Mouse (Mus musculus) forebrain, postnatal 0 days (tissue): ENCODE results near the gene Adssl1. TPM values are rescaled to one million over a fixed set of nuclear protein-coding genes. Genes with fewer than 3 reads are reported as not detected.

Experiments
- ATAC-seq: fragments of 200-750 bp; cut with Nextera tagmentation; 2 replicates; pipeline ENCODE4 v1.8.0; 2017; ENCODE audit warnings: mild to moderate bottlenecking, moderate library complexity
- DNase-seq: peaks from one replicate; pipeline ENCODE4 v3.0.0-alpha.2; 2015
- H3K27ac ChIP-seq: fragments of 300-500 bp; sonication (generic); 2 replicates; pipeline ENCODE4 v1.5.1; 2014; ENCODE audit warnings: low read depth, mild to moderate bottlenecking, antibody characterized with exemption, low read length, moderate library complexity, mixed read lengths
- H3K27me3 ChIP-seq: fragments of 300-500 bp; sonication (generic); 2 replicates; pipeline ENCODE4 v1.6.1; 2014; ENCODE audit warnings: mild to moderate bottlenecking, low read length, mixed read lengths; ENCODE audit not compliant: insufficient read depth
- H3K36me3 ChIP-seq: fragments of 300-500 bp; sonication (generic); 2 replicates; pipeline ENCODE4 v1.6.1; 2014; ENCODE audit warnings: mild to moderate bottlenecking, moderate library complexity; ENCODE audit not compliant: insufficient read depth
- H3K4me1 ChIP-seq: fragments of 300-500 bp; sonication (generic); 2 replicates; pipeline ENCODE4 v1.6.1; 2014; ENCODE audit warnings: antibody characterized with exemption; ENCODE audit not compliant: insufficient read depth
- H3K4me2 ChIP-seq: fragments of 300-500 bp; sonication (generic); 2 replicates; pipeline ENCODE4 v1.6.1; 2014; ENCODE audit warnings: low read depth, mild to moderate bottlenecking, moderate library complexity
- H3K4me3 ChIP-seq: fragments of 300-500 bp; sonication (generic); 2 replicates; pipeline ENCODE4 v1.5.1; 2014; ENCODE audit warnings: low read depth, low read length, mixed read lengths
- H3K9ac ChIP-seq: fragments of 300-500 bp; sonication (generic); 2 replicates; pipeline ENCODE4 v1.6.1; 2014; ENCODE audit warnings: mild to moderate bottlenecking
- H3K9me3 ChIP-seq: fragments of 300-500 bp; sonication (generic); 2 replicates; pipeline ENCODE4 v1.6.1; 2016; ENCODE audit warnings: low read length
- CTCF ChIP-seq: sonication (generic); IDR thresholded peaks from 2 replicates; pipeline ENCODE4 v1.5.1; 2016; ENCODE audit warnings: antibody characterized with exemption, control low read depth, low read depth
- WGBS: fragments of 180-500 bp; shearing (Covaris S2); extraction: QIAGEN DNeasy Blood & Tissue Kit; methylation state at CpG from one replicate; pipeline ENCODE4 v1.1.7; 2014; 5-methylcytosine and 5-hydroxymethylcytosine counted together
- polyA plus RNA-seq: library from polyadenylated mRNA; unstranded; fragments of >200 nt; fragmentation: Nextera tagmentation; extraction: Ambion mirVana; gene quantifications from 2 replicates; pipeline ENCODE4 v1.2.1, GENCODE M21; 2015
- total RNA-seq: library from RNA; depleted of rRNA; stranded (reverse); fragments of >200 nt; gene quantifications from 2 replicates; pipeline ENCODE4 v1.2.3, GENCODE M21; 2014

The Adssl1 gene
- total and polyA plus RNA-seq, 2 experiments from 2014 or later = 1.8 to 4.7 TPM

DNA sequence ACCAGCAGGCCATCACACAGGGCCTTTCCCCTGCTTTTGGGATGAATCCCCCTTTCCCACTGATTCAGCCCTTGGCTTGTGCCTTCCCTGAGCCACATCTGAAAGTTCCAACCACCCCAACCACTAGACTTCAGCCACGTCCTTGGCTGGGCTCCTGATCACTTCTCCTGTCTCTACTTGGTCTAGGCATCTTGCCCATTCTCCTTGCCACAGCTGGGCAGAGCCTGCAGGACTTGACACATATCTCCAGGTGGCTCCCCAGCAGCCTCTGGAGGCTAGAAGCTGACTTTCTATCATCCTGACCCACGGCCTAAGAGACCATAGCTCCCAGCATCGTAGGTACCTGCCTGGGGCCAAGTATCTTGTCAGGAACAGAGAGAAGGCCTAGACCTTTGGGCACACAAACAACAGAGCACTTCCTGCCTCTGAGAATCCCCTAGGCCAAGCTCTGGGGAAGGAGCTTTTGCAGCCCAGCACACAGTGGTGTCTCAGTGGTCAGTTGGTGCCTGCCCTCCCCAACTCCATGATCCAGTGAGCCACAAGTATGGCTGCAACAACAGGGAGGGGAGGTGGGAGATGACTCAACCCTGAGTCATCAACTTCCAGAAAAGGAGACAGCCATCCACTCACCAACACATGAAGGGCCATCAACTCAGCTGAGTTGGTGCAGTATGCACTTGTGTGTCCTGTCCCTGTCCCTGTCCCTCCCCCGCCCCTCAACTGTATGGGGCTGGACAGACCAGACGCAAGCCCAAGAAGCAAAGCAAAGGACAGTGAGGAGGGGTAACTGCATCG, 41.4 kb upstream of the Adssl1 start:
- no peak for TF ChIP-seq CTCF
- WGBS = 67% methylated on average over 6 of the region's 6 CpGs
- ATAC-seq = no peak

DNA sequence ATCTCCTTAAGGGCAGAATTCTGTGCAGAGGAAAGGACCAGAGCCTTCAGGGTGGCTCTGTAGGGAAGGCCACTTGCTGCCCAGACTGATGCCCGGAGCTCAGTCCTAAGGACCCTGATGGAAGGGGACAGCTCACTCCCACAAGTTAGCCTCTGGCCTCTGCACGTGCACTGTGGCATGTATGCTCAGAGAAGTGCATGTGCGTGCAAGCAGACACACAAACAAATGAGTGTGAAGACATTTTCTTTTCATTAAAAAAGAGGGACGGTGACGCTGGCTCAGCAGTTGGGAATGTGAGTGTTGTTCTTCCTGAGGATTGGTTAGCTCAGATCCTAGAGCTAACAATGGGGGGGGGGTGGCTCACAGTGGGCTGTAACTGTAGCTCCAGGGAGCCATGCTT, 40.4 kb upstream of the Adssl1 start:
- DNase-seq (no peak), ATAC-seq (no peak)
- no peak overlapping the region for H3K4me3 ChIP-seq
- TF ChIP-seq CTCF = no peak
- no peak overlapping the region for H3K27ac ChIP-seq
- H3K4me1 ChIP-seq = peaks cover 6% of the 10 kb centered on the region; the same call in 1 of the 2 replicates
- no peak overlapping the region for H3K4me2 ChIP-seq
- no peaks in the 10 kb centered on the region for H3K27me3 ChIP-seq
- H3K36me3 ChIP-seq = no peaks in the 10 kb centered on the region
- 43% methylated on average over 5 of the region's 5 CpGs for WGBS
- H3K9ac ChIP-seq = no peak overlapping the region
- H3K9me3 ChIP-seq = no peaks in the 10 kb centered on the region

More for the DNA sequence above, 41.4 kb upstream of the Adssl1 start:
- Histone ChIP-seq H3K9ac (no peak overlapping the region), H3K36me3 (no peaks in the 10 kb centered on the region), H3K27me3 (no peaks in the 10 kb centered on the region), H3K27ac (no peak overlapping the region), H3K9me3 (no peaks in the 10 kb centered on the region), H3K4me1 (peaks cover 6% of the 10 kb centered on the region; the same call in 1 of the 2 replicates), H3K4me3 (no peak overlapping the region), H3K4me2 (no peak overlapping the region)
- DNase-seq = no peak

DNA sequence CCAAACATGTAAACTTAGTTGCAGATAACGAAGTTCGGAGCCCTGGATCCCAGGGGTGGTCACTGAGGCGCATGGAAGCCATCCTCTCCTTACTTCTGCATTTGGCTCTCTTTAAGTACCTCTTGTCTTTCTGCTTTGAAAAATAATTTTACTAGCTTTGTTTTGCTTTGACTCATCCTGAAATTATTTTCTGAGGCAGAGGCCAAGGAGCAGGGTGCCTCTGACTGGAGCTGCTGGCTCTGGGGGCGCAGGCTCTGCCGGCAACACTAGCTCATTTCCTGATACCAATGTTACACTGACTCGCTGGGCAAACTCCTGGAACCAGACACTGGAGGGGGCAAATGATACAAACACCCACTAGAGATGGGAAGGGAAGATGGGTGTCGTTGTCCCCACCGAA, 39.9 kb upstream of the Adssl1 start:
- no peak overlapping the region for H3K4me2 ChIP-seq
- no peak for TF ChIP-seq CTCF
- 87% methylated on average over 8 of the region's 8 CpGs for WGBS
- H3K9me3 ChIP-seq = no peaks in the 10 kb centered on the region
- no peaks in the 10 kb centered on the region for H3K36me3 ChIP-seq
- no peaks in the 10 kb centered on the region for H3K27me3 ChIP-seq
- H3K4me1 ChIP-seq = peaks cover 6% of the 10 kb centered on the region; the same call in 1 of the 2 replicates
- DNase-seq (no peak), ATAC-seq (no peak)
- no peak overlapping the region for H3K9ac ChIP-seq
- H3K27ac ChIP-seq = no peak overlapping the region
- H3K4me3 ChIP-seq = no peak overlapping the region

DNA sequence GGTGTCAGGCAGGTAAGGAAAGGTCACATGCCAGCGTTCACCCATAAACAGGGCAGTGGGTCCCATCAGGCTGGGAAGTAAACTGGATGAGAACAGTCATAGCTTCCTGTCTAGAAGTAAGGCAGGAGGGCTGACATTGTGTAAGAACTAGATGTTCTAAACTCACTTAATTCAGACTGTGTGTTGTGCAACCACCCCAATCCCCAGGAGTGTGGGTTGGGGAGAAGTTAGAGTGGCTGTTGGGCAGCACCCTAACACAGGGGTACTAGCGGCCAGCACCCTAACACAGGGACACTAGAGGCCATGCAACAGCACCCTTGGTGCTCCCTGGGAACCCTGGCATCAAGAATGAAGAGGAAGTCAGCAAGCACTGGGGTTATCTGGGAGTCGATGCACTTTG, 38.7 kb upstream of the Adssl1 start:
- Histone ChIP-seq H3K27me3 (no peaks in the 10 kb centered on the region), H3K9me3 (no peaks in the 10 kb centered on the region), H3K4me3 (no peak overlapping the region), H3K4me1 (peaks cover 6% of the 10 kb centered on the region; the same call in 1 of the 2 replicates), H3K9ac (no peak overlapping the region), H3K36me3 (no peaks in the 10 kb centered on the region), H3K4me2 (no peak overlapping the region), H3K27ac (no peak overlapping the region)
- no peak for ATAC-seq
- 87% methylated on average over 3 of the region's 3 CpGs for WGBS
- no peak for DNase-seq
- TF ChIP-seq CTCF = no peak

DNA sequence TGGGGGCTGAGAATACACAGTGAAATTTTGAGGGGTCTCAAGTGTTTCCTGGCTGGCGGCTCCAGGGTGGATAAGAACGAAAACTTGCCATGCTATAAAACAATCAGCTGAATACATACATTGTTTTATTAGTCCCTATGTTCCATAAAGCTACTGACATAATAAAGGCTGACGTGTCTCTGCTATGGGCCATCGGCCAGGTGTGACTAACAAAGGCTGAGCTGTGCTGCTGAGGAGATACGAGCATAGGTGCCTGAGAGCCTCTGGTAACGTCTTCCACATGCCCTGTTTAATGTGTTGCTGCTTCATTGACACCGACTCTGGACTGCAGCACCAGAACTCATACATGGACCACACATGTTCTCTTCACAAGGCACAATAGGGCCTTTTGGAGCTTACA, 34.9 kb upstream of the Adssl1 start:
- Histone ChIP-seq H3K9me3 (no peaks in the 10 kb centered on the region), H3K27ac (no peak overlapping the region), H3K27me3 (0 out of 2 replicates have a peak, but pooled peaks cover 3% of the 10 kb centered on the region), H3K4me1 (no peaks in the 10 kb centered on the region; the same call in 1 of the 2 replicates), H3K4me2 (no peak overlapping the region), H3K4me3 (no peak overlapping the region), H3K9ac (no peak overlapping the region), H3K36me3 (no peaks in the 10 kb centered on the region)
- DNase-seq (no peak), ATAC-seq (no peak)
- TF ChIP-seq CTCF = no peak
- WGBS = 68% methylated on average over 7 of the region's 7 CpGs

DNA sequence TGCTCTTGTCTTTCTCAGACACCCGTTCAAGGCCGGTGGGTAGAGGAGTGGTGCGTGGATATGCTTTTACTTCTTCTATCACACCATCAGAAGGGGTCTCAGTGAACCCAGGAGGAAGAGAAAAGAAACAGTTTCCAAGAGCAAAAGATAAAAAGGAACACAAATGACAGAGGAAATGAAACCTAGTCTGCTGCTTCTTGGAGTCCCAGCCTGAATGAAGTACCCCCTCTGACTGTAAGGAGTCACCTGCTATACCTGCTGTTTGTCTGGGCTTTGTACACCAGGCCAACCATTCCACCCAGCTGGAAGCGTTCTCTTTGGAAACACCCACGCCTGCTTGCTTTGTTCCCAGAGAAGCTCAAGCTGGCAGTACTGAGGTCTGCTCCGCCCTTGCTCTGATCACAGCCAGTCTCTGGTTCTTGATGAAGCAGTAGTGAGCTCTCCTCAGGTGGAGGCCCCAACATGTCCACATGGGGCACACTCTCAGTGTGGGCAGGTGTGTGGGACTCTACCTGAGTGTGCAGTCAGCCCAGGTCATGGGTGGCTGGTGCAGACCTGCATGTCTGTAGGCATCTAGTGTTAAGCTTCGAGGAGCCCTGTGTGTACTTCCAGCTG, 33.8 kb upstream of the Adssl1 start:
- 0 out of 2 replicates have a peak, but pooled peaks cover 3% of the 10 kb centered on the region for H3K27me3 ChIP-seq
- 70% methylated on average over 7 of the region's 7 CpGs for WGBS
- H3K36me3 ChIP-seq = no peaks in the 10 kb centered on the region
- no peak overlapping the region for H3K27ac ChIP-seq
- ATAC-seq (no peak), DNase-seq (peak; percentile 29)
- H3K4me2 ChIP-seq = no peak overlapping the region
- H3K4me3 ChIP-seq = no peak overlapping the region
- TF ChIP-seq CTCF = no peak
- H3K9me3 ChIP-seq = no peaks in the 10 kb centered on the region
- peaks cover 2% of the 10 kb centered on the region; the same call in 1 of the 2 replicates for H3K4me1 ChIP-seq
- no peak overlapping the region for H3K9ac ChIP-seq
